Mouse (Mus musculus) liver, embryonic 13.5 days (tissue): Measurements from ENCODE around the gene P3h1. TPM values are rescaled to one million over a fixed set of nuclear protein-coding genes. Genes with fewer than 3 reads are reported as not detected.
"Not testable (repeated sequence)": the region's sequence is repeated elsewhere in the genome, so short reads cannot be mapped to it uniquely, and the experiment has no call there.

Source experiments
- ATAC-seq: fragments of 200-750 bp; cut with Nextera tagmentation; 2 replicates; pipeline ENCODE4 v1.8.0; 2017; ENCODE audit warnings: low read depth, mild to moderate bottlenecking, moderate number of reproducible peaks, moderate library complexity
- DNase-seq: peaks from one replicate; pipeline ENCODE4 v3.0.0; 2022
- H3K27ac ChIP-seq: fragments of 300-500 bp; sonication (generic); 2 replicates; pipeline ENCODE4 v1.5.1; 2015; ENCODE audit warnings: moderate library complexity, mild to moderate bottlenecking, inconsistent platforms
- H3K27me3 ChIP-seq: fragments of 300-500 bp; sonication (generic); 2 replicates; pipeline ENCODE4 v1.6.1; 2015; ENCODE audit warnings: mild to moderate bottlenecking, inconsistent platforms
- H3K36me3 ChIP-seq: fragments of 300-500 bp; sonication (generic); 2 replicates; pipeline ENCODE4 v1.6.1; 2015; ENCODE audit warnings: mild to moderate bottlenecking, inconsistent platforms
- H3K4me1 ChIP-seq: fragments of 300-500 bp; sonication (generic); replicated peaks from 2 replicates; pipeline ENCODE4 v1.6.1; 2015; ENCODE audit warnings: inconsistent platforms
- H3K4me2 ChIP-seq: fragments of 300-500 bp; sonication (generic); 2 replicates; pipeline ENCODE4 v1.6.1; 2015; ENCODE audit warnings: inconsistent platforms, mild to moderate bottlenecking, moderate library complexity
- H3K4me3 ChIP-seq: fragments of 300-500 bp; sonication (generic); replicated peaks from 2 replicates; pipeline ENCODE4 v1.5.1; 2015; ENCODE audit warnings: mild to moderate bottlenecking, inconsistent platforms
- H3K9ac ChIP-seq: fragments of 300-500 bp; sonication (generic); 2 replicates; pipeline ENCODE4 v1.6.1; 2015; ENCODE audit warnings: mild to moderate bottlenecking, inconsistent platforms
- H3K9me3 ChIP-seq: fragments of 300-500 bp; sonication (generic); replicated peaks from 2 replicates; pipeline ENCODE4 v1.6.1; 2016; ENCODE audit warnings: inconsistent platforms
- WGBS: fragments of 180-500 bp; shearing (Covaris S2); methylation state at CpG from one replicate; pipeline ENCODE4 v1.1.7; 2015; ENCODE audit not compliant: insufficient replicate concordance; 5-methylcytosine and 5-hydroxymethylcytosine counted together
- polyA plus RNA-seq: library from polyadenylated mRNA; unstranded; fragments of >200 nt; fragmentation: Nextera tagmentation; extraction: Ambion mirVana; gene quantifications from 2 replicates; pipeline ENCODE4 v1.2.1, GENCODE M21; 2015

Gene P3h1
- polyA plus RNA-seq, 1 experiment from 2014 or later, result 9.4 TPM

- Histone ChIP-seq H3K27ac (peak overlapping the region; percentile 63), H3K4me2 (no peak overlapping the region), H3K36me3 (peaks cover 95% of the 10 kb centered on the region), H3K4me3 (no peak overlapping the region), H3K27me3 (no peaks in the 10 kb centered on the region), H3K9me3 (no peaks in the 10 kb centered on the region), H3K9ac (no peak overlapping the region), H3K4me1 (peaks cover 33% of the 10 kb centered on the region)
- 19% methylated on average over 2 of the region's 2 CpGs for WGBS
- DNase-seq (no peak), ATAC-seq (peak; percentile 56)
Observed at GRCm38 (mm10) chr4:119275226-119275625, 42.5 kb downstream of the P3h1 start.

DNA sequence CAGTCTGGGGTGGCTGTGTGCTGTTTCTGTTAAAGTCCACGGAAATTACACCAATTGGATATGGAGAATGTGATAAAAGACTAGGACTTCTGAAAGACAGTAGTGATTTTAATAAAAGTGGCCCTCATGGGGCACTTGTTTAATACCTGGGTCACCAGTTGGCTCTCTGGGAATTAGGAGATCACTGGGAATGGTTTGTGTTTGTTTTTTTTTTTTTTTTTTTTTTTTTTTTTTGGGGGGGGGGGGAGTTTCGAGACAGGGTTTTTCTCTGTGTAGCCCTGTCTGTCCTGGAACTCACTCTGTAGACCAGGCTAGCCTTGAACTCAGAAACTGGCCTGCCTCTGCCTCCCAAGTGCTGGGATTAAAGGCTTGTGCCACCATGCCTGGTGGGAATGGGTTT, 43.0 kb downstream of the P3h1 start:
- no peak for ATAC-seq
- peaks cover 97% of the 10 kb centered on the region for H3K36me3 ChIP-seq
- peak overlapping the region; percentile 63 for H3K27ac ChIP-seq
- WGBS, result 59% methylated on average over 1 of the region's 2 CpGs
- no peak overlapping the region for H3K4me3 ChIP-seq
- no peaks in the 10 kb centered on the region for H3K9me3 ChIP-seq
- H3K4me2 ChIP-seq, result no peak overlapping the region
- peaks cover 33% of the 10 kb centered on the region for H3K4me1 ChIP-seq
- no peak for DNase-seq
- no peaks in the 10 kb centered on the region for H3K27me3 ChIP-seq
- H3K9ac ChIP-seq, result no peak overlapping the region

GRCm38 (mm10) chr4:119278784-119279183, 46.1 kb downstream of the P3h1 start:
- not testable (repeated sequence) for H3K9ac ChIP-seq, DNase-seq, H3K9me3 ChIP-seq, ATAC-seq, H3K27me3 ChIP-seq, H3K4me3 ChIP-seq, H3K27ac ChIP-seq, H3K4me2 ChIP-seq
- peaks cover 97% of the 10 kb centered on the region for H3K36me3 ChIP-seq
- peaks cover 17% of the 10 kb centered on the region for H3K4me1 ChIP-seq
- WGBS, result 77% methylated on average over 15 of the region's 15 CpGs

DNA sequence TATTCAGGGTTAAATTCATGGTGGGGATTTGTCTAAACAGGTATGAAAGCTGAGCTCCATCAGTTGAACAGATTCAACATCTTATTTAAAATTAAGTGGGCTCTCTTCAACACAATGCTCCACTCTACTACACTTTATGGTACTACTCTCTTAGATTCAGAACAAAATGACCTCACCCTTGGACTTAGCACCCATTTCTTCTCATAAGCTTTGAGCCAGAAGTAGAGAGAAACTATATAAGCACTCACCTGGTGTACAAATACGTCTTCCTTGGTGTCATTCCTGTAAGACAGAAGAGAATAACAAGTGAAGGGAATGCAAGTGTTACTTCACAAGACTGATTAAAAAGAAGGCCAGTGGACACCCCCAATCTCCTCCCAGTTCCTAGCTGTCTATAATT, 52.1 kb downstream of the P3h1 start:
- WGBS, result 71% methylated on average over 1 of the region's 1 CpGs

DNA sequence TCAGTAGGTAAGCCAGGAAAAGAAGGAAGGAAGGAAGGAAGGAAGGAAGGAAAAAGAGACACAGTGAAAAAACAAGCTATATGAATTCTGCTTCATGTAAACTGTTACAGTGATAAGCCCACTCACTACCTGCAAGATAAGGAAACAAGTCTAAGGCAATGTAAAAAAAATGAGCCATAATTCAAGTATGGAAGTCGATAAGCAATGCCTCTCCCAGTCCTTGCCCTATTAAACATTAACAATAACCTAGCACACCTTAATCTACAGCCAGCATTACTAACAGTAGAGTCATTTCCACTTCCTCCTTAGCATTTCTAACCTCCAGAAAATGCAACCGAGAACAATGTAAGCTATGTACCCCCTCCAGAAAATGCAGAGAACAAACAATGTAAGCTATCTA, 52.6 kb downstream of the P3h1 start:
- Histone ChIP-seq H3K4me3 (0 out of 2 replicates have a peak overlapping the region, but pooled peaks have one; percentile 5), H3K9ac (peak overlapping the region; percentile 28; the same call in 1 of the 2 replicates), H3K9me3 (no peaks in the 10 kb centered on the region), H3K27me3 (no peaks in the 10 kb centered on the region), H3K4me1 (peaks cover 53% of the 10 kb centered on the region), H3K27ac (peak overlapping the region; percentile 67), H3K4me2 (peak overlapping the region; percentile 45), H3K36me3 (peaks cover 76% of the 10 kb centered on the region)
- no peak for DNase-seq
- 24% methylated on average over 2 of the region's 2 CpGs for WGBS
- peak; percentile 77 for ATAC-seq

More for the DNA sequence above, 52.1 kb downstream of the P3h1 start:
- no peak overlapping the region for H3K4me3 ChIP-seq
- no peak overlapping the region for H3K4me2 ChIP-seq
- H3K27me3 ChIP-seq, result no peaks in the 10 kb centered on the region
- H3K9me3 ChIP-seq, result no peaks in the 10 kb centered on the region
- DNase-seq, result no peak
- H3K4me1 ChIP-seq, result peaks cover 49% of the 10 kb centered on the region
- H3K27ac ChIP-seq, result peak overlapping the region; percentile 67; the same call in 1 of the 2 replicates
- H3K36me3 ChIP-seq, result peaks cover 77% of the 10 kb centered on the region
- H3K9ac ChIP-seq, result no peak overlapping the region; the same call in 1 of the 2 replicates
- no peak for ATAC-seq

GRCm38 (mm10) chr4:119291921-119292320, 59.2 kb downstream of the P3h1 start:
- ATAC-seq (no peak), DNase-seq (no peak)
- peak overlapping the region; percentile 93 for H3K9ac ChIP-seq
- peaks cover 62% of the 10 kb centered on the region for H3K4me1 ChIP-seq
- H3K36me3 ChIP-seq, result peaks cover 45% of the 10 kb centered on the region
- H3K27me3 ChIP-seq, result no peaks in the 10 kb centered on the region
- WGBS, result 74% methylated on average over 1 of the region's 1 CpGs
- no peaks in the 10 kb centered on the region for H3K9me3 ChIP-seq
- peak overlapping the region; percentile 93 for H3K4me2 ChIP-seq
- H3K4me3 ChIP-seq, result peak overlapping the region; percentile 91
- peak overlapping the region; percentile 80; the same call in 1 of the 2 replicates for H3K27ac ChIP-seq

- peaks cover 36% of the 10 kb centered on the region for H3K36me3 ChIP-seq
- under 1% methylated on average over 24 of the region's 24 CpGs for WGBS
- peak overlapping the region; percentile 80 for H3K27ac ChIP-seq
- DNase-seq, result peak; percentile 35
- H3K4me2 ChIP-seq, result peak overlapping the region; percentile 93
- no peaks in the 10 kb centered on the region for H3K27me3 ChIP-seq
- peak overlapping the region; percentile 93 for H3K9ac ChIP-seq
- H3K4me1 ChIP-seq, result peaks cover 52% of the 10 kb centered on the region
- no peaks in the 10 kb centered on the region for H3K9me3 ChIP-seq
- no peak for ATAC-seq
- peak overlapping the region; percentile 91 for H3K4me3 ChIP-seq
Observed at GRCm38 (mm10) chr4:119292771-119293573, 60.3 kb downstream of the P3h1 start.

DNA sequence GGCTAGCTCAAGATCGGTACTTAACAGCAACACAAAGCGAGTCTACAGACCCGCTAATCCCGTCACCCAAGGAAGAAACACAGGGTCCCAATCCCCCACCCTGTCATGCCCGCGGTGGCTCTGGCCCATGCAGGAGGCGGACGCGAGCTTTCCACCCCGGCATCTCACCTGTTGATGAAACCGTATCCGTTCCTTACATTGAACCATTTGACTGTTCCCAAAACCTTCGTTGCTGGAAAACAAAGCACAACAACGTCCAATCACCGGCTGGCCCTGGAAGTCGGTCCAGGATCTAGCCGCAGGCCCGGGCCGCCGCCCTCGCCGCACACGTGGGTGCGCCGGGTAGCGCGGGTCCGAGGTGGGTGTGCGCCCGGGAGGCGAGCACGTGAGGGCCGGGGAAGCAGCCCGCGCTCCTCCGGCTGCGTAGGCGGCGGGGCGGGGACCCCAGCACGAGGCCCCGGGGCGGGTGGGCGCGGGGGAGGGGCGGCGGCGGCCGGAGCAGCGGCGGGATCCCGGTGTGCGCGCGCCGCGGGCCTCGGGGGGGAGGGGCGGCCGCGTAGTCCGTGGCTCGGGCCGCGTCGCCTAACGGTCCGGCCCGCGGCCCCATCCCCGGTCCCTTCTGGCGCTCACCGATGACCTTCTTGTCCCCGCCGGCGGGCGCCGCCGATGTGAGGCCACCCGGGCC, 61.0 kb downstream of the P3h1 start:
- peak overlapping the region; percentile 93 for H3K4me2 ChIP-seq
- peaks cover 31% of the 10 kb centered on the region for H3K36me3 ChIP-seq
- H3K27ac ChIP-seq, result peak overlapping the region; percentile 80
- no peaks in the 10 kb centered on the region for H3K27me3 ChIP-seq
- DNase-seq (peak; percentile 37), ATAC-seq (peak; percentile 6; the same call in 1 of the 2 replicates)
- peak overlapping the region; percentile 91 for H3K4me3 ChIP-seq
- no peaks in the 10 kb centered on the region for H3K9me3 ChIP-seq
- WGBS, result under 1% methylated on average over 62 of the region's 80 CpGs
- H3K4me1 ChIP-seq, result peaks cover 46% of the 10 kb centered on the region
- peak overlapping the region; percentile 93 for H3K9ac ChIP-seq

- peak within 1 kb of the TSS; percentile 80 for H3K27ac ChIP-seq
- DNase-seq, result peak; percentile 98
- peak within 1 kb of the TSS; percentile 91 for H3K4me3 ChIP-seq
- H3K9ac ChIP-seq, result peak within 1 kb of the TSS; percentile 93
- peaks cover 40% of the 10 kb centered on the region for H3K4me1 ChIP-seq
- peaks cover 26% of the 10 kb centered on the region for H3K36me3 ChIP-seq
- no peaks in the 10 kb centered on the region for H3K9me3 ChIP-seq
- peak; percentile 97 for ATAC-seq
- no peaks in the 10 kb centered on the region for H3K27me3 ChIP-seq
- H3K4me2 ChIP-seq, result peak within 1 kb of the TSS; percentile 93
- WGBS, result under 1% methylated on average over 61 of the region's 61 CpGs
Observed at GRCm38 (mm10) chr4:119294415-119295133, 61.9 kb downstream of the P3h1 start, which contains the start of gene Ybx1. Gene Ybx1, minus strand, starts transcription at chr4:119294604.

GRCm38 (mm10) chr4:119295134-119295453, 62.4 kb downstream of the P3h1 start:
- peak overlapping the region; percentile 88 for H3K4me2 ChIP-seq
- peaks cover 22% of the 10 kb centered on the region for H3K36me3 ChIP-seq
- ATAC-seq (no peak), DNase-seq (no peak)
- WGBS, result 4% methylated on average over 6 of the region's 6 CpGs
- no peaks in the 10 kb centered on the region for H3K9me3 ChIP-seq
- H3K4me1 ChIP-seq, result peaks cover 35% of the 10 kb centered on the region
- H3K4me3 ChIP-seq, result peak overlapping the region; percentile 91
- H3K27me3 ChIP-seq, result no peaks in the 10 kb centered on the region
- H3K27ac ChIP-seq, result peak overlapping the region; percentile 69
- peak overlapping the region; percentile 79 for H3K9ac ChIP-seq

- no peak overlapping the region for H3K27ac ChIP-seq
- H3K27me3 ChIP-seq, result no peaks in the 10 kb centered on the region
- DNase-seq (no peak), ATAC-seq (no peak)
- H3K4me2 ChIP-seq, result no peak overlapping the region
- peaks cover 14% of the 10 kb centered on the region for H3K4me1 ChIP-seq
- no peak overlapping the region for H3K4me3 ChIP-seq
- 67% methylated on average over 2 of the region's 2 CpGs for WGBS
- no peaks in the 10 kb centered on the region for H3K9me3 ChIP-seq
- H3K9ac ChIP-seq, result no peak overlapping the region
- 0 out of 2 replicates have a peak, but pooled peaks cover 5% of the 10 kb centered on the region for H3K36me3 ChIP-seq
Observed at GRCm38 (mm10) chr4:119297361-119297760, 64.6 kb downstream of the P3h1 start.
